Mouse (Mus musculus): Measurements from ENCODE around the gene Ceacam16. TPM values are rescaled to one million over a fixed set of nuclear protein-coding genes. Genes with fewer than 3 reads are reported as not detected.

Gene Ceacam16
- total RNA-seq (2015; ENCODE audit: low replicate concordance) (0.38 TPM in 1 of 2 replicates, not detected in the other), total RNA-seq (2017; ENCODE audit: low replicate concordance) (not detected in 2 replicates)

- no peak for ATAC-seq (replicated peaks; ENCODE audit: low FRiP score, poor library complexity, severe bottlenecking)
Measured at GRCm38 (mm10) chr7:19861199-19861598, at the start of gene Ceacam16. Gene Ceacam16 (minus strand): TSS chr7:19861299.

- ATAC-seq (replicated peaks; ENCODE audit: low FRiP score, poor library complexity, severe bottlenecking), result peak; percentile 67; the same call in 1 of the 2 replicates
Measured at GRCm38 (mm10) chr7:19910421-19911291, 49.6 kb upstream of the Ceacam16 start.

GRCm38 (mm10) chr7:19889881-19890280 is 28.8 kb upstream of the Ceacam16 start:
- no peak for ATAC-seq (replicated peaks; ENCODE audit: low FRiP score, poor library complexity, severe bottlenecking)

GRCm38 (mm10) chr7:19887849-19888248 is 26.8 kb upstream of the Ceacam16 start, which contains the start of gene Ceacam19:
Gene Ceacam19 (minus strand): TSS chr7:19887965.
- ATAC-seq (replicated peaks; ENCODE audit: low FRiP score, poor library complexity, severe bottlenecking), result no peak

- no peak for ATAC-seq (replicated peaks; ENCODE audit: low FRiP score, poor library complexity, severe bottlenecking)
Measured at GRCm38 (mm10) chr7:19880754-19881153, 19.7 kb upstream of the Ceacam16 start.

GRCm38 (mm10) chr7:19876781-19877425 is 15.8 kb upstream of the Ceacam16 start:
- ATAC-seq (replicated peaks; ENCODE audit: low FRiP score, poor library complexity, severe bottlenecking), result no peak

GRCm38 (mm10) chr7:19875948-19876682 is 15.0 kb upstream of the Ceacam16 start:
- ATAC-seq (replicated peaks; ENCODE audit: low FRiP score, poor library complexity, severe bottlenecking), result no peak

GRCm38 (mm10) chr7:19871943-19872601 is 11.0 kb upstream of the Ceacam16 start:
- ATAC-seq (replicated peaks; ENCODE audit: low FRiP score, poor library complexity, severe bottlenecking), result no peak

GRCm38 (mm10) chr7:19871137-19871621 is 10.1 kb upstream of the Ceacam16 start:
- ATAC-seq (replicated peaks; ENCODE audit: low FRiP score, poor library complexity, severe bottlenecking), result no peak

GRCm38 (mm10) chr7:19867751-19868399 is 6.8 kb upstream of the Ceacam16 start:
- ATAC-seq (replicated peaks; ENCODE audit: low FRiP score, poor library complexity, severe bottlenecking), result no peak

- no peak for ATAC-seq (replicated peaks; ENCODE audit: low FRiP score, poor library complexity, severe bottlenecking)
Measured at GRCm38 (mm10) chr7:19866490-19866889, 5.4 kb upstream of the Ceacam16 start.

GRCm38 (mm10) chr7:19865246-19866036 is 4.3 kb upstream of the Ceacam16 start:
- ATAC-seq (replicated peaks; ENCODE audit: low FRiP score, poor library complexity, severe bottlenecking), result no peak

- no peak for ATAC-seq (replicated peaks; ENCODE audit: low FRiP score, poor library complexity, severe bottlenecking)
Measured at GRCm38 (mm10) chr7:19864241-19864640, 3.1 kb upstream of the Ceacam16 start.

GRCm38 (mm10) chr7:19859740-19860139 is 1.4 kb downstream of the Ceacam16 start:
- ATAC-seq (replicated peaks; ENCODE audit: low FRiP score, poor library complexity, severe bottlenecking), result no peak

- ATAC-seq (replicated peaks; ENCODE audit: low FRiP score, poor library complexity, severe bottlenecking), result no peak
Measured at GRCm38 (mm10) chr7:19856283-19856682, 4.8 kb downstream of the Ceacam16 start.

- no peak for ATAC-seq (replicated peaks; ENCODE audit: low FRiP score, poor library complexity, severe bottlenecking)
Measured at GRCm38 (mm10) chr7:19855663-19856062, 5.4 kb downstream of the Ceacam16 start.

- no peak for ATAC-seq (replicated peaks; ENCODE audit: low FRiP score, poor library complexity, severe bottlenecking)
Measured at GRCm38 (mm10) chr7:19853526-19853925, 7.6 kb downstream of the Ceacam16 start.

GRCm38 (mm10) chr7:19851858-19852570 is 9.1 kb downstream of the Ceacam16 start, which contains the start of gene Gm19345:
Gene Gm19345 (plus strand): TSS chr7:19852003.
- ATAC-seq (replicated peaks; ENCODE audit: low FRiP score, poor library complexity, severe bottlenecking), result no peak

Data from erythroblast, adult 5-6 weeks (primary cell).